Comparison of ENCODE assay signal across 9 mouse cellular contexts in genomic region chr4:154273000-154273399, GRCm38 (mm10). TPM values are rescaled to one million over a fixed set of nuclear protein-coding genes. Genes with fewer than 3 reads are reported as not detected.
A peak's percentile ranks its signal among the peaks of the same experiment; 100 is the strongest.
DNase-seq lines count a peak whose midpoint lies in the region; TF ChIP-seq lines count a peak whose summit lies in the region.
"Had no signal": no experiment of that assay in that cellular context is flagged by ENCODE, and none has a peak within 500 bp of the region (broad histone marks: within the 10 kb centered on the region; RNA-seq: fewer than 3 reads in every experiment).

No protein-coding gene starts in this region.

- no peak overlapping the region for H3K27ac ChIP-seq in CH12.LX (ENCODE audit: insufficient read depth, low read depth)
- H3K27ac ChIP-seq in layer of hippocampus, adult 2 months = no peak overlapping the region
- H3K27ac ChIP-seq: embryonic facial prominence, embryonic 15.5 days had no signal

- no peaks in the 10 kb centered on the region for H3K36me3 ChIP-seq in CH12.LX (replicated peaks in 1 of 2; ENCODE audit: control insufficient read depth in 1 of 2, insufficient read depth in 1 of 2, low read length in 1 of 2)

- intact Hi-C loops in heart, postnatal 25 days (cut with DNase I) = loop anchor here (2.0 to 5.0 kb wide), 2 partner anchors 108 to 206 kb away; no protein-coding TSS in a partner anchor
- intact Hi-C loops in heart, postnatal 14 days (cut with DNase I) = loop anchor here (1.0 to 5.0 kb wide), 2 partner anchors 110 to 206 kb away; no protein-coding TSS in a partner anchor

- no peak; the same call in 1 of the 2 replicates for TF ChIP-seq RAD21 in CH12.LX (IDR thresholded peaks at IDR 0.05; ENCODE audit: low read depth, low read length)

- TF ChIP-seq POLR2A in CH12.LX (IDR thresholded peaks at IDR 0.05; ENCODE audit: low read depth, low read length) = no peak

- peak; percentile 57 to 73 for DNase-seq in heart, adult 18-20 months
- DNase-seq in heart, postnatal 25 days (ENCODE audit: low spot score) = no peak
- peak; percentile 1 for DNase-seq in CH12.LX (ENCODE audit: extremely low read depth)
- peak; percentile 50 for DNase-seq in c-Kit-positive CD71-negative TER-119-negative erythroid progenitor cells, embryonic 14.5 days (ENCODE audit: low read depth)
- peak; percentile 50 to 77 for DNase-seq in heart, postnatal 14 days
- peak; percentile 11 to 65 for DNase-seq in layer of hippocampus, adult 2 months (ENCODE audit: low spot score in 2 of 2)
- peak; percentile 85 for DNase-seq in lung, postnatal 36 days
- peak; percentile 37 for DNase-seq in thymus, postnatal 0 days (ENCODE audit: low spot score)

- H3K9ac ChIP-seq in CH12.LX (ENCODE audit: insufficient read depth, low read depth) = no peak overlapping the region
- H3K9ac ChIP-seq: embryonic facial prominence, embryonic 15.5 days had no signal

- no peaks in the 10 kb centered on the region for H3K4me1 ChIP-seq in CH12.LX (ENCODE audit: control insufficient read depth in 1 of 2, insufficient read depth in 2 of 2)

- TF ChIP-seq EP300 in CH12.LX (IDR thresholded peaks at IDR 0.05; ENCODE audit: low read length) = no peak

- no peak overlapping the region for H3K4me2 ChIP-seq in CH12.LX (ENCODE audit: insufficient read depth, low read depth, poor library complexity, severe bottlenecking)
- H3K4me2 ChIP-seq: embryonic facial prominence, embryonic 15.5 days had no signal

- no peaks in the 10 kb centered on the region for H3K79me2 ChIP-seq in CH12.LX (replicated peaks; ENCODE audit: control insufficient read depth, extremely low read depth, insufficient read depth, poor library complexity, severe bottlenecking)

- TF ChIP-seq CTCF in CH12.LX (conservative IDR thresholded peaks at IDR 0.05 in 1 of 2, IDR thresholded peaks at IDR 0.05 in 1 of 2; ENCODE audit: low read depth in 2 of 2, low read length in 2 of 2) = peak in 1 of 2 experiments; percentile 17; a peak in 1 of 4 replicates
- peak; percentile 93 for TF ChIP-seq CTCF in layer of hippocampus, adult 2 months (conservative IDR thresholded peaks at IDR 0.05)

- H3K9me3 ChIP-seq in CH12.LX (replicated peaks; ENCODE audit: low read length) = peaks cover 96% of the 10 kb centered on the region
- H3K9me3 ChIP-seq: embryonic facial prominence, embryonic 15.5 days had no signal

- no peak overlapping the region for H3K4me3 ChIP-seq in CH12.LX (replicated peaks in 1 of 3; ENCODE audit: low read depth in 2 of 3, low read length in 2 of 3, poor library complexity in 1 of 3)
- H3K4me3 ChIP-seq in layer of hippocampus, adult 2 months = no peak overlapping the region
- H3K4me3 ChIP-seq: embryonic facial prominence, embryonic 15.5 days had no signal

- no peaks in the 10 kb centered on the region for H3K27me3 ChIP-seq in CH12.LX (replicated peaks)
- H3K27me3 ChIP-seq: embryonic facial prominence, embryonic 15.5 days had no signal

- in situ Hi-C loops in CH12.LX (cut with MboI; ENCODE audit: low pct_ligation_motif_present, low pct_unique_long_range_greater_than_20kb, low sequenced_read_pairs) = no loop called here

- dilution Hi-C loops in CH12.LX (cut with MboI; ENCODE audit: extremely low pct_ligation_motif_present, extremely low pct_unique_long_range_greater_than_20kb, low sequenced_read_pairs) = no loop called here

TF ChIP-seq in CH12.LX, 34 proteins besides CTCF, POLR2A, EP300 and RAD21:
- TF ChIP-seq MYC (IDR thresholded peaks at IDR 0.05; ENCODE audit: low read depth, low read length) (no peak), HCFC1 (IDR thresholded peaks at IDR 0.05; ENCODE audit: low read depth, low read length) (no peak), KAT2A (IDR thresholded peaks at IDR 0.05; ENCODE audit: insufficient replicate concordance, low read length) (no peak), TBP (conservative IDR thresholded peaks at IDR 0.05; ENCODE audit: low read depth, low read length) (no peak), CHD2 (IDR thresholded peaks at IDR 0.05; ENCODE audit: low read length) (no peak), SIN3A (IDR thresholded peaks at IDR 0.05; ENCODE audit: low read length) (no peak), NRF1 (IDR thresholded peaks at IDR 0.05; ENCODE audit: low read depth, low read length) (no peak)
TF ChIP-seq in CH12.LX: peak in this region for 0.

RNA-seq across cellular contexts. Expression of gene Arhgef16, which starts 28.5 kb away (rescaled TPM):
- total RNA-seq in heart, adult 18-20 months (2021) = under 1 TPM; 0.46 to 0.52 TPM
- total RNA-seq in heart, postnatal 25 days (2021) = under 1 TPM; 0.36 to 0.62 TPM
- total RNA-seq in CH12.LX (2012; rRNA removed) (not detected in 2 replicates), CH12.LX (2014; rRNA removed) (not detected in 2 replicates)
- not detected in 2 replicates for polyA plus RNA-seq in CH12.LX (2012; ENCODE audit: insufficient read length, low read depth)
- under 1 TPM; 0.65 to 0.71 TPM for total RNA-seq in heart, postnatal 14 days (2021)
- under 1 TPM; 0.18 to 0.42 TPM for total RNA-seq in layer of hippocampus, adult 2 months (2021)
- polyA plus RNA-seq in thymus, postnatal 0 days (2015; fragmentation: Nextera tagmentation; extraction: Ambion mirVana) = 18.2 and 19.5 TPM in 2 replicates
